Mouse (Mus musculus): ENCODE data around the gene Cerk.

DNA sequence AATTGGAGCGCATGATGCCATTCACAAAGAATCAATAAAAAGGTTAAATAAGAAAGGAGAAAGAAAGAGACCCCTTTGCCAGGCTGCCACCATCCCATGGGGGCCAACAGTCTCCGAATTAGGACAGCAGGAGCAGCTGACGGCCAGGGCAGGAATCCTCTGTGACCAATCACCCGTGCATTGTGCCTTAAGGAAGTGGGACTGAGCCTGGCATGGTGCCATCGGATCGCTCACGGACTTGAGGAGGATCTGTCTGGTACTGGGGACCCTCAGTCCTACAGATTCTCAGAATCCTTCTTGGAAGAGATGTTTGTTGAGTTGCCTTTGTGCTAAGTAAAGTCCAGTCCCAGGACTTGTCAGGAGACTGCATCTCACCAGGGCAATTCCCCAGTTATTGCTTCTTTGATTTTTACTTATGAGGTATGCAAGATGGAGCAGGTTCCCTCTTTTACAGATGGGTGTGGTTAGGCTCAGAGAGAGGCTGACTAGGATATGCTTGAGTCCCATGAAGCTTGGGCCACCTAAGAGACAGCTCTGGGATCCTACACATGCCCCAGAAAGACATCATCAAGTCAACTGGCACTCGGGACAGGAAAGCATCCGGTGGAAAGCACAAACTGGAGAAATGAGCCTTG is 15.9 kb upstream of the Cerk start:
- TF ChIP-seq MXI1 (IDR thresholded peaks at IDR 0.05; ENCODE audit: low read depth, low read length) (no peak), TCF12 (IDR thresholded peaks at IDR 0.05; ENCODE audit: low read depth, low read length) (no peak), MAFK (IDR thresholded peaks at IDR 0.05; ENCODE audit: insufficient replicate concordance, low read length) (no peak), EP300 (IDR thresholded peaks at IDR 0.05; ENCODE audit: low read length) (no peak), POLR2A (IDR thresholded peaks at IDR 0.05; ENCODE audit: low read depth, low read length) (no peak), MAX (IDR thresholded peaks at IDR 0.05; ENCODE audit: low read length) (no peak), BHLHE40 (IDR thresholded peaks at IDR 0.05; ENCODE audit: low read depth, low read length) (no peak)

Measured in CH12.LX (cell line).